Mouse (Mus musculus): ENCODE results near the gene Smarcc1. TPM values are rescaled to one million over a fixed set of nuclear protein-coding genes. Genes with fewer than 3 reads are reported as not detected.
"Not testable (repeated sequence)": the region's sequence is repeated elsewhere in the genome, so short reads cannot be mapped to it uniquely, and the experiment has no call there.

Gene Smarcc1
- total RNA-seq, 4 experiments from 2014 or later: 22.0 to 27.2 (median 26.3) TPM

DNA sequence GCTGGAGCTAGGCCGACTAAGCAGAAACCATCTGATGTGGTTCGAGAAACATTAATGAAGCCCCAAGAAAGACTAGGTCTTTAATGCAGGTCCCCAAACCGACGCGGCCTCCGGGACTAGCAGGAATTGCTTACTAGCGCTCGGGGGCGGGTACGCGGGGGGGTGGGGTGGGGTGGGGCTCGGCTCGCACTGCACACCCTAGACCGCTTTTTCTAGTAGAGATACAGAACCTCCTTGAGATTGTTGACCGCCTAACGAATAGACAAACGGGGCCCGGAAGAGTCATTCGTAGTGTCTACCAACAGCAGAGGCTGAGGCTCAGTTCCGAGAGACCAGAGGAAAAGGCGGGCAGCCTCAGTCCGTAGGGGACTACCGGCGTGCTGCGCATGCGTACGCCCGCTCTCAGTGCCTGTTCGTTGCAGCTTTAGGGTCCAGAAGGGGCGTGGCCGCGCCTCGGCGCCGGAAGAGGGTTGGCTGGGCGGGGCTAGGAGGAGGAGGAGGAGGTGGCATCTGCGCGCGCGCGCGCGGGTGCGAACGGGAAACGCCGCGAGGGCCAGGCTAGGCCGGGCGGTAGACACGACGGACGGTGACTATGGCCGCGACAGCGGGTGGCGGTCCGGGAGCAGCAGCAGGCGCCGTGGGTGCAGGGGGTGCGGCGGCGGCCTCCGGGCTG is 14.2 kb downstream of the Smarcc1 start:
- DNase-seq (ENCODE audit: low spot score in 2 of 2): peak; percentile 99

DNA sequence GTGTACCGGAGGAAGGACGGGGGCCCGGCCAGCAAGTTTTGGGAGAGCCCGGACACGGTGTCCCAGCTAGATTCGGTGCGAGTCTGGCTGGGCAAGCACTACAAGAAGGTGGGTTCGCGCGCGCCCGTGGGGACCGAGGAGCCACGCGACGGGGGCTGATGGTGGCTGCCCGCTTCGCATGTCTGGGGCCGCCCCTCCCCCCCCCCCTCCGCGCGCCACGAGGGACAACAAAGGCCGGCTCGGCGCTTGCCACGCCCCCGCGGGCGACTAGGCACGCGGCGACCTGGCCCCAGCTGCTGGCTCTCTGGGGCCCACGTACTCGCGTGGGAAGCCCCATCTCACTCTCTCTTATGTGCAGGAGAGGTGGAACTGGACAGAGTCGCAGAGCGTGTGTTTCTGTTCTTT is 14.7 kb downstream of the Smarcc1 start:
- no peak for DNase-seq (ENCODE audit: low spot score in 2 of 2)

DNA sequence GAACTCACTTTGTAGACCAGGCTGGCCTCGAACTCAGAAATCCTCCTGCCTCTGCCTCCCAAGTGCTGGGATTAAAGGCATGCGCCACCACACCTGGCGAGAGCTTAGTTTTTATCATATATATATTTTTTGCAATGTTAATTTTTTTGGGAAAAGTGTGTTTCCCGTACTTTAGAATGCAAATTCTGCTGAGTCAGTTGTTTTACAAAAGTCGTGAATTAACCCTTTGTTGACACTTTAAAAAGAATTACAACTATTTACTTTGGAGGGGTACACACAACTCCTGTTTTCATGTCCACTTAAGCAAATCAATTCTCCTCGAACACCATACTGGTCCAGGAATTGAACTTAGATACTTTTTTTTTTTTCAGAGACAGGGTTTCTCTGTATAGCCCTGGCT is 15.4 kb downstream of the Smarcc1 start:
- DNase-seq (ENCODE audit: low spot score in 2 of 2): no peak

DNA sequence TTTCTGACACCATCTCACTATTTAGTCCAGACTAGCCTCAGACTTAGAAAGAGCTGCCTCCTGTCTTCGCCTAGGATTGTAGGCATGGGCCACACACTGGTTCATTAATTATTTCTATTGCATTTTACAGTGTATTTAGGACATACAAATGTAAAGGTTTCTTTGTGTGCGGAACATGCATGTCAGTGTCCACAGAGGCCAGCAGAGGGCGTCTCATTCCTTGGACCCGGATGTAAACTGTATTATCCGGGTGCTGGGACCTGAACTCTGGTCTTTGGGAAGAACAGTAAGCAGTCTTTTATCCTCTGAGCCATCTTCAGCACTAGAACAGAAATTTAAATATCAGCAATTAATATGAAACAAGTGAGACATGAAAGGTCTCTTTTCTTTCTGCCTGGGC is 16.7 kb downstream of the Smarcc1 start:
- no peak for DNase-seq (ENCODE audit: low spot score in 2 of 2)

DNA sequence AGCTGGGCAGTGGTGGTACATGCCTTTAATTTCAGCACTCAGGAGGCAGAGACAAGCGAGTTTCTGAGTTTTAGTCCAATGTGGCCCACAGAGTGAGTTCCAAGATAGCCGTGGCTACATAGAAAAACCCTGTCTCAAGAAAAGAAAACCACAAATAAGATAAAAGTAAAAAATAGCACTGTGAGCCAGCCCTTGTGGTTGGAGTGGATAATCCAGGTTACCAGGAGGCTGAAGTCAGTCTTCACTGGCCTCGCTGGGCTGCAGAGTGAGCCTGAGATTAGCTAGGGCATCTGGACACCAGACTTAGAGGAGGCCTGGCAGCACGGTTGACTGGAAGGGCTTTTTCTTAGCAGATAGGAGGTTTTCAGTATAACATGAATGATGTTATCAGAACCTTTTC is 21.6 kb downstream of the Smarcc1 start:
- DNase-seq (ENCODE audit: low spot score in 2 of 2): no peak

DNA sequence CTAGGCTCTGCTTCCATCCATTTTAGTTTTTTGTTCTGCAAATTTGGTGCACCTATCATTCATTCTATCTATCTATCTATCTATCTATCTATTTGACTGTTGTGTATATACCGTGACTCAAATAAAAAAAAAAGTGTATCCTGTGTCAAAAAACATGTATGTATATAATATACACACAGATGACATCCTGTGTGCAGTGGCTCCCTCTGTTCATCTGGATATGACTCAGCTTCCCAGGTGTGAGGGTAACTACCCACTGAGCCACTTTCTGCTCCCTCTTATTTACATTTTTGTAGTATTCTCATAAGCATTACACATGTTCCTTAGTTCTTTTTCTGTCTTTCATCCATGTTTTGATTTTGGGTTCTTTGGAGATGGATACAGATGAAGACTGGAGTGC is 24.6 kb downstream of the Smarcc1 start:
- no peak for DNase-seq (ENCODE audit: low spot score in 2 of 2)

DNA sequence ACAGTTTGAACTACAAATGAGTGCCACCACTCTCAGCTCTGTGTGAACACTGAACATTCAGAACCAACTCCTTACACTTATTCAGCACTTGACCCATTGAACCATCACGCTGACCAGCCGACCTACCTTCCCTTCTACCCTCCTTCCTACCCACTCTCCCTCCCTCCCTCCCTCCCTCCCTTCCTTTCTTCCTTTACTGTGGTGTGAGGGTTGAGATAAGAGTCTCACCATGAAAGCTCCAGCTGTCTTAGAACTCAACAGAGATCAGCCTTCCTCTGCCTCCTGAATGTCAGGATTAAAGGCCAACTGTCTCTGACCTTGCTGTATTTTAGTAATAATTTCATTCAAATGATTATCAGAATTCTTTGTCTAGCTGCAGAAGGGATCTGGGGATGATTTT is 31.1 kb downstream of the Smarcc1 start:
- no peak for DNase-seq (ENCODE audit: low spot score in 2 of 2)

DNA sequence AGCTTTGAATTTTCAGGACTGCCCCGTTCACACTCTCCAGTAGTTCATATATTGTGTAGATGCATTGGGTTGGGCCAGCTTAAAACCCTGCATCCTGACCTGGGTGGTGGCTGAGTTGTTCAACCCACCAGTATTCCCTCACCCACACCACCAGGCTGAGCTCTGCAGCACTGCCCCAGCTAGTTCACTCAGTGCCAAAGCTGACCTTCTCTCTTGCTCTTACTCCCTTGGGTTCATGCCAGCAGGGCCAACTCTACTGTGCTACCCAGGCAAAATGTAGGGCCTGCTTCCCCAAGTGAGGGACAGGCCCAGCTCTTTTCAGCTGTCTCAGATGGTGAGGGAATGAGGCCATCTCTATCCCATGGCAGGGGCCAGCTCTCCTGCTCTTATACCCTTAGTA is 41.5 kb downstream of the Smarcc1 start:
- DNase-seq (ENCODE audit: low spot score in 2 of 2): peak in 1 of 2 experiments; percentile 5

DNA sequence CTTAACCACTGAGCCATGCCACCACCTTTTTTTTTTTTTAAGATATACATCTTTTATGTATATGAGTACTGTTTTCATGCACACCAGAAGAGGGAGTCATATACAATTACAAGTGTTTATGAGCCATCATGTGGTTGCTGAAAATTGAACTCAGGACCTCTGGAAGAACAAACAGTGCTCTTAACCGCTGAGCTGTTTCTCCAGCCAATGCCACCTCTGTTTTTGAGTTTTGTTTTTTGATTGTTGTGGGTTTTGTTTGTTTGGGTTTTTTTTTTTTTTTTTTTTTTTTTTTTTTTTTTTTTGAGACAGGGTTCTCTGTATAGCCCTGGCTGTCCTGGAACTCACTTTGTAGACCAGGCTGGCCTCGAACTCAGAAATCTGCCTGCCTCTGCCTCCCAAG is 43.0 kb downstream of the Smarcc1 start:
- DNase-seq (ENCODE audit: low spot score in 2 of 2): not testable (repeated sequence)

DNA sequence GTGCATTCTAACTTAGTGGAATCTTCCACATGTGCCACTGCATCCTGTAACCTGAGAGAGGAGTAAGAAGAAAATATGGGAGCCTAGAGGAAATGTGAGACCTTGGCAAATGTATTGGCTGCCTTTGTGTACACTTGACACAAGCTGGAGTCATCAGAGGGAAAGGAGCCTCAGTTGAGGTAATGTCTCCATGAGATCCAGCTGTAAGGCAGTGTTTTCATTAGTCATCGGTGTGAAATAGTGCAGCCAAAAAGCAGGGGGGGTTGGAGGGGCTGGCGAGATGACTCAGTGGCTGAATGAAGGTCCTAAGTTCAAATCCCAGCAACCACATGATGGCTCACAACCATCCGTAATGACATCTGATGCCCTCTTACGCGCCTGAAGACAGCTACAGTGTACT is 44.9 kb downstream of the Smarcc1 start:
- DNase-seq (ENCODE audit: low spot score in 2 of 2): no peak

DNA sequence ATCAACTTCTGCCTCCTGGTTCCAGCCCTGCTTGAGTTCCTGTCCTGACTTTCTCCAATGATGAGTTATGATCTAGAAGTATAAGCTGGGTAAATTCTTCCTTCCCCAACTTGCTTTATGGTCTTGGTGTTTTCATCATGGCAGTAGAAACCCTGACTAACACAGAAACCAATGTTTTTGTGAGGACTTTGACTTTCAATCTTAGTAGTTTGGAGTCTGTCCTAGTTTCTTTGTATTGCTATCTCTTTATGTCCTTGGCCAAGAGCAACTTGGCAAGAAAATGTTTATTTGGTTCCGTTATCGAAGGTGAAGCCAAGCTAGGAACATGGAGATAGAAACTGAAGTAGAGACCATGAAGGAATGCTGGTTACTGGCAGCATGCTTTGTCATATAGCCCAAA is 45.6 kb downstream of the Smarcc1 start:
- DNase-seq (ENCODE audit: low spot score in 2 of 2): no peak

DNA sequence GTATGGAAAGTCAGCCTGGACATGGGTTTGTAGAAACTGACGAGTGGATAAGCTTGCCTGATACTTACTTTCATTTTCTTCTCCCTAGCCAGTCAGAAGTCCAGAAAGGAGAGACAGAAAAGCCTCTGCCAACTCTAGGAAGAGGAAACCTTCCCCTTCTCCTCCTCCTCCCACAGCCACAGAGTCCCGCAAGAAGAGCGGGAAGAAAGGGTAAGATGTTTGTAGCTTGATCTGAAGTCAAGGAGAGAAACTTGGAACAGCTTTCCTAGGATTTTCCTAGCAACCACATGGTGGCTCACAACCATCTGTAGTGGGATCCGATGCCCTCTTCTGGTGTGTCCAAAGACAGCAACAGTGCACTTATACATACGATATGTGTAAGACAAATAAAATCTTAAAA is 53.4 kb downstream of the Smarcc1 start:
- DNase-seq (ENCODE audit: low spot score in 2 of 2): no peak

DNA sequence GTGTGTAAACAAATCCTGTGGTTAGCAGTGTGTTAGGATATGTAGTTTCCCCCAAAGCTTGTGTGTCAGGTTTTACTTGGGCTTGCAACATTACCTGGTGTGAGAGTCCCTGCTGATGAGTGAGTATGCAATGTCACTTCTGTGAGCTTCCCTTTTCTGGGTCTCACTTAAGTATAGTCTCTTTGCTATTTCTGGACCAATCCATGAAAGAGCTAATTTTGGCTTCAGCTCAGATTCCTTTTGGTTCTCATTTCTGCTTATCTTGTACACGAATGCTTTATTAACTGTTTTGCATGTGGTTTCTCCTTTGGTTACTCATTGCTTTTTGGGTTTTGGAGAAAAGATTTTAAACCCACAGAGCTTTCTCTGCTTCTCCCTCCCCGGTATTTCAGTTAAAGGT is 82.4 kb downstream of the Smarcc1 start:
- DNase-seq (ENCODE audit: low spot score in 2 of 2): no peak

DNA sequence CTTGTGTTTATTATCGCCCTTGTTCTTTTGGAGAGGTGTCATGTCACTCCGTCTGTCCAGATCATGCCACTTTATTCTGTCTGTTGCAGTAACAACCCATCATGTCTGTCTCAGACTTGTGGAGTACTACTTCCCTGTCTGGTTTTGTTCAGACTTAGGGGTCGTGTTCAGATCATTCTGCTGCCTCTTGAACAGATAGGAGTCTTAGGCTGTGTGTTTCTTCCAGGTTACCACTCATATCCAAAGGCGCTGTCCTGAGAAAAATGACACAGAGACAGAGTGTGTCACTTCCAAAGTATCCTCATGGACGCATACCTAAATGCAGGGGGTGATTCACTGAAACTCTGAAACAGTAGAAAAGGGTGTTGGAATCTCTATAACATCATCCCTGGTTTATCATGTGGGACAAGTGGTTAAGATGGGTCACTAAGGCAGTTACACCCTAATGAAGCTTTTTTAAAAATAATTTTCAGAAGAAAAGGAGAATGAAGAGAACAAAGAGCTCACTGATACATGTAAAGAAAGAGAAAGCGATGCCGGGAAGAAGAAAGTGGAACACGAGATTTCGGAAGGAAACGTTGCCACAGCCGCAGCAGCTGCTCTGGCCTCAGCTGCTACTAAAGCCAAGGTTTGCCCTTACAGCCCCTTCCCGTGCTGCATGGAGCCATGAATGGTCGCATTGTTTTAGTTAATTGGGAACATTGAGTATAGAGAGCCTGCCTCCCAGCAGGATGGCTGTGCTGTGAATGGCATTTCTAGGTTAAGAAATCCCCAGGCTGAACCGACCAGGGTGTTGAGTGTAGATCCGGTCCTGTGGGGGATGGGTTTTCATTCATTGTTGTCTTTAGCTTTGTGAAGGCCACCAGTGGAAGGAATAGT is 88.3 kb downstream of the Smarcc1 start:
- DNase-seq (ENCODE audit: low spot score in 2 of 2): no peak

DNA sequence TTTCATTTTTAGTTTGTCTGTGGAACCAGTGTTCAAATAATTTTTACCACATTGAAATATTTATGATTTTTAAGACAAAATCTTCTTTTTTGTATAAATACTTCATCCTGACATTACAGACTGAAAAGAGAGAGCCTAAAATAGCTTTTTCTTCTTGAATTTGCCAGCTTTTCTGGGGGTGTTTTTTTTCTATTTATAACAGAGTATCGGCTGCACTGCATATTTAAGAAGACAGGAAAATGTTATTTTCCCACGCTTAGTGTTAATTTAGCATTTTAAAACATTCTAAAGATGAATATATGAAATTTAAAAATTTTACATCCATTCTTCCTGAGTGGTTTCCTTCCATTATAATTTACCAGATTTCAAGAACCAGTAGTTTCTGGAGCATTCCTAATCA is 88.9 kb downstream of the Smarcc1 start:
- DNase-seq (ENCODE audit: low spot score in 2 of 2): no peak

DNA sequence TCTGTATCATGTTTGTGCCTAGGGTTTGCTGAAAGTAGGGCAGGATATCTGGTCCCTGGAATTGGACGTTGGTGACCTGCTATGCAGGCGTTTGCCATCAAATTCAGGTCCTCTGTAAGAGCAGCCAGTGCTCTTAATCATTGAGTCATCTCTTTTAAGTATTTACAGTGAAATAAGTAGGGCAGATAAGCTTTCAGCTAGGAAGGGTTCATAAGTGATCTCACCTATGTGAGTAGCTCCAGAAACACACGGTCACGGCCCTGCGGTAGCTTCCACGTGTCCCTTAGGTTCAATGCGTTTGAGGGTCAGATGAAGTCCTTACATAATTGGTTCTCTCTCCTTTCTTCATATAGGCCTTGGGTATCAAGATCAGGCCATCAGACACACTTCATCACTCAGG is 90.8 kb downstream of the Smarcc1 start:
- DNase-seq (ENCODE audit: low spot score in 2 of 2): no peak

DNA sequence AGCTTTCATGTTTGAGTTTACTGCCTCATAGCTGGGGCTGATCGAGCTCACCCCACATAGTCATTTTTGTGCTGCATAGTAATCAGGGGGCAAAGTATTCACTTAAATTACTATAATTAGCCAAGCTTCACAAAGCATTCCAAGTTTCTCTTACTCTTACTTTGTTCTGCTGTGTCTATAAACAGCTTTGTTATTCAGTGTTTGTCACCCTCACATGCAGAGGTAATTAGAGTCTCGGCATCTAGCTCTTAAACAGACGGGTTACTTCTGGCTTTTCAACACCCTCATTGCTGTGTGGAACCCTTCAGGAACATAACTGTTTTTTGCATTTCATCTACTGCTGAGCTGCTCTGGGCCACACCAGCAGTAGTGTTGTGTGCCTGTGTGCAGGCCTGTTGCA is 91.5 kb downstream of the Smarcc1 start:
- no peak for DNase-seq (ENCODE audit: low spot score in 2 of 2)

DNA sequence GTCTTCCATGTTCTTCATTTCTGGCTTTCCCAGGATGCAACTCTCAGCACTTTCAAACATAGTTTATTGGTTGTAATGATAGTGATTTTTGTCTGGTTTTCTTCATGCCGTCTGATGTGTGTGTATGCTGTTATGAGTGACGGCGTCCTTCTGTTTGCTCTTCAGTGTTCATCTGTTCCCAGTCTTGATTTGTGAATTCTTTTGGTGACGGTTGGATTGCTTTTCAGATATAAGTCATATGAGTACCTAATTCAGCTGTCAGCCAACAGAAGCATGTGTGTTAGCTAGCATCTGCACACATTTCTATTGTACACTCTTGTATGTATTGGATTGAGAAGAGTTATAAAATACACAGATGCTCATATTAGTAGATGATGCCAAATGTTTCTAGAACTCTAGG is 106.8 kb downstream of the Smarcc1 start:
- no peak for DNase-seq (ENCODE audit: low spot score in 2 of 2)

DNA sequence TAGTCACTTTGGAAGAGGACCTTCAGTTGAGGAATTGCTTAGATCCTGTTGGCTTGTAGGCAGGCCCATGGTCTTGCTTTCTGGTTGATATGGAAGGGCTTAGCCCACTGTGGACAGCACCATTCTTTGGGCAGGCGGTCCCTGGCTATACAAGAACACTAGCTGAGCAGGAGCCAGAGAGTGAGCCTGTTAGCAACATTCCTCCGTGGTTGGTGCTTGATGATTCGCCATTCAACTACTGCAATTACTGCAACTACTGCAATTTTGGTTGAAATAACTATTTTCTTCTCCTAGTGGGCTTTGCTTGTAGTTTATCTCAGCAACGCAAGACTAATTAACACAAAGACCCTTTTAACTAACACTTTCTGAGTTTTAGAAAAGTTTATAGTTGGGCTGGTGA is 108.7 kb downstream of the Smarcc1 start:
- no peak for DNase-seq (ENCODE audit: low spot score in 2 of 2)

DNA sequence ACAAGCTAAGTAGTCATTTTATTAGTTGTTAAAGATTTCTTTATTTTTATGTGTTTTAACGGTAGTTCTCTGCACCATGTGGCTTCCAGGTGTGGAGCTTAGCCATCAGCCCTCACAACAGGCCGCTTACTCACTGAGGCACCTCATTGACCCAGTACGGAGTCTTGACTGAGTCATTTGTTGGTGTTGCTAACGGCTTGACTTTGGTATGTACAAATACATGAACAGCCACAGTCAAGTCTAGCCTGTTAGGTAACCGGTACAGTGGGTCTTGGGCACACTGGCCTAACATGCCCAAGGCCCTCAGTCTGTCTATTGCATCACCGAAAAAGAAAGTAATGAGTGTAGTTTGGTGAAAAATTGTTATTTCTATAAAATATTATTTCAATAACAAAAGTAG is 111.2 kb downstream of the Smarcc1 start:
- DNase-seq (ENCODE audit: low spot score in 2 of 2): no peak

DNA sequence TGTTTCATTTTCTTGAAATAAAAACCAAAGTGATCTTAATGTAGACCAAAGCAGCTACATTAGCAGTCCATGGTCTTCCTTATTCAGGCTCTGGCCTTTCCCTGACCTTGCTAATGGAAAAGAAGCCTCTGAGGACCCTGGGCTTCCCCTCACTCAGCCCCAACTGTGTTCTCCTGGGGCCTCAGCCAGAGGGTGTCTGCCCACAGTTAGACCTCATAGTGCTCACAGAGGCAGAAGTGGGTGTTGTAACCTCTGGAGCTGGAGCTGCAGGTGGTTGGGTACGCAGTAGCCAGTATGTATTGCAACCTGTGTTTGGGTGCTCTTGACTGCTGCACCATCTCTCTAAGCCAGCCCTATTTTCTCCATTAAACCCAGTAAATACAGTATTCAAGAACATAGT is 111.6 kb downstream of the Smarcc1 start:
- no peak for DNase-seq (ENCODE audit: low spot score in 2 of 2)

DNA sequence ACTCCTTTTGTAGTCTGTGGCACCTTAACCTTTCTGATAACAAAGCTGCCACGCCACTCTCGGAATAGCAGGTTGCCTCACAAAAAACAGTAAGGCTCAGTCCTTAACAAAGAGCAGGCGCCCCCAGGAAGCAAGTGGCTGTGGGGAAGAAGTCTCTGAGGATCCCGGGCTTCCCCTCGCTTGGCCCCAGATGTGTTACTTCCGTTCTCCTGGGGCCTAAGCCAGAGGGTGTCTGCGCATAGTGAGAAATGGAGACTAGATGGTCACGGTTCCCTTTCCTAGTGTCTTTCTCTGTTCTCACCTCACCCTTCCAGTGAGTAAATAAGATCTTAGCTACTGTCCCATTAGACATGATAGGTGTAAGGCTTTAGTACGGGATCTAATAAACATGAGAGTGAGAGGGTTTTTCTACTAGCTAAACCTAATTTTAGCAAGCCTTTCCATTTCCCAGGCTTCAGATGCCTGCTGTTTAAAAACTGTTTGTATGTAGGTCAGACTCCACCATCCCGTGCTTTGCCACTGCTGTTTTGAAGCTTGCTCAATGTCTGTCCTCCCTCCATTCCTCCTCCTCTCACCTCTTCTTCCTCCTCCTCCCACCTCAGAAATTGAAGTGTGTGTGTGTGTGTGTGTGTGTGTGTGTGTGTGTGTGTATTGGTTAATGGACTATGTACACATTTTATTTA is 112.2 kb downstream of the Smarcc1 start:
- no peak for DNase-seq (ENCODE audit: low spot score in 2 of 2)
